Mouse (Mus musculus): ENCODE results near the gene Hcn2. TPM values are rescaled to one million over a fixed set of nuclear protein-coding genes. Genes with fewer than 3 reads are reported as not detected.
A peak's percentile ranks its signal among the peaks of the same experiment; 100 is the strongest.
"Not testable (repeated sequence)": the region's sequence is repeated elsewhere in the genome, so short reads cannot be mapped to it uniquely, and the experiment has no call there.

The Hcn2 gene
- total RNA-seq, 2 experiments from 2014 or later = 14.8 to 15.1 TPM

GRCm38 (mm10) chr10:79686691-79687090 is 29.7 kb upstream of the Hcn2 start:
- peak; percentile 57 to 82 for DNase-seq

GRCm38 (mm10) chr10:79687513-79687912 is 28.9 kb upstream of the Hcn2 start:
- DNase-seq = no peak

- no peak for DNase-seq
Measured at GRCm38 (mm10) chr10:79688720-79689119, 27.7 kb upstream of the Hcn2 start, which contains the start of gene Gzmm. Gene Gzmm, plus strand, starts transcription at chr10:79689020.

GRCm38 (mm10) chr10:79689178-79689577 is 27.3 kb upstream of the Hcn2 start:
- DNase-seq = no peak

GRCm38 (mm10) chr10:79691986-79692548 is 24.4 kb upstream of the Hcn2 start:
- no peak for DNase-seq

GRCm38 (mm10) chr10:79693580-79694378 is 22.7 kb upstream of the Hcn2 start:
- no peak for DNase-seq

- DNase-seq = peak in 1 of 2 experiments; percentile 34
Measured at GRCm38 (mm10) chr10:79694379-79694655, 22.1 kb upstream of the Hcn2 start.

- peak; percentile 89 to 90 for DNase-seq
Measured at GRCm38 (mm10) chr10:79695231-79696128, 21.0 kb upstream of the Hcn2 start.

- peak in 1 of 2 experiments; percentile 68 for DNase-seq
Measured at GRCm38 (mm10) chr10:79696129-79696651, 20.2 kb upstream of the Hcn2 start.

- DNase-seq = peak in 1 of 2 experiments; percentile 36
Measured at GRCm38 (mm10) chr10:79697916-79698315, 18.5 kb upstream of the Hcn2 start.

GRCm38 (mm10) chr10:79698459-79698858 is 18.0 kb upstream of the Hcn2 start:
- no peak for DNase-seq

GRCm38 (mm10) chr10:79700676-79701075 is 15.8 kb upstream of the Hcn2 start:
- DNase-seq = peak in 1 of 2 experiments; percentile 54

- DNase-seq = peak; percentile 81 to 89
Measured at GRCm38 (mm10) chr10:79701443-79702129, 14.8 kb upstream of the Hcn2 start.

GRCm38 (mm10) chr10:79702970-79703369 is 13.5 kb upstream of the Hcn2 start:
- DNase-seq = not testable (repeated sequence)

- no peak for DNase-seq
Measured at GRCm38 (mm10) chr10:79703541-79703940, 12.9 kb upstream of the Hcn2 start.

GRCm38 (mm10) chr10:79704065-79704969 is 12.1 kb upstream of the Hcn2 start, which contains the start of gene Bsg:
Gene Bsg, plus strand, starts transcription at chr10:79704491.
- DNase-seq = peak; percentile 98 to 99

- DNase-seq = no peak
Measured at GRCm38 (mm10) chr10:79704970-79705360, 11.5 kb upstream of the Hcn2 start.

- no peak for DNase-seq
Measured at GRCm38 (mm10) chr10:79705951-79706350, 10.5 kb upstream of the Hcn2 start.

GRCm38 (mm10) chr10:79706406-79707094 is 9.9 kb upstream of the Hcn2 start:
- peak; percentile 42 to 43 for DNase-seq

GRCm38 (mm10) chr10:79707162-79707561 is 9.3 kb upstream of the Hcn2 start:
- no peak for DNase-seq

Measured in heart, adult 18-20 months (tissue).